Mouse (Mus musculus) heart, embryonic 13.5 days (tissue): ENCODE results near the gene Ak5. TPM values are rescaled to one million over a fixed set of nuclear protein-coding genes. Genes with fewer than 3 reads are reported as not detected.

Source experiments
- ATAC-seq: fragments of 200-750 bp; cut with Nextera tagmentation; 2 replicates; pipeline ENCODE4 v1.8.0; 2017; ENCODE audit warnings: moderate TSS enrichment; ENCODE audit not compliant: insufficient number of reproducible peaks, low FRiP score, low TSS enrichment; ENCODE audit errors: extremely low read depth
- H3K27ac ChIP-seq: fragments of 300-500 bp; sonication (generic); replicated peaks from 2 replicates; pipeline ENCODE4 v1.5.1; 2015; ENCODE audit warnings: moderate library complexity, mild to moderate bottlenecking, inconsistent platforms
- H3K27me3 ChIP-seq: fragments of 300-500 bp; sonication (generic); replicated peaks from 2 replicates; pipeline ENCODE4 v1.6.1; 2015; ENCODE audit warnings: mild to moderate bottlenecking, inconsistent platforms
- H3K36me3 ChIP-seq: fragments of 300-500 bp; sonication (generic); 2 replicates; pipeline ENCODE4 v1.6.1; 2015; ENCODE audit warnings: mild to moderate bottlenecking, inconsistent platforms
- H3K4me1 ChIP-seq: fragments of 300-500 bp; sonication (generic); 2 replicates; pipeline ENCODE4 v1.6.1; 2015; ENCODE audit warnings: inconsistent platforms
- H3K4me2 ChIP-seq: fragments of 300-500 bp; sonication (generic); 2 replicates; pipeline ENCODE4 v1.6.1; 2015; ENCODE audit warnings: inconsistent platforms, mild to moderate bottlenecking, moderate library complexity
- H3K4me3 ChIP-seq: fragments of 300-500 bp; sonication (generic); 2 replicates; pipeline ENCODE4 v1.5.1; 2015; ENCODE audit warnings: moderate library complexity, mild to moderate bottlenecking, inconsistent platforms
- H3K9ac ChIP-seq: fragments of 300-500 bp; sonication (generic); 2 replicates; pipeline ENCODE4 v1.6.1; 2015; ENCODE audit warnings: inconsistent platforms, mild to moderate bottlenecking, moderate library complexity
- H3K9me3 ChIP-seq: fragments of 300-500 bp; sonication (generic); 2 replicates; pipeline ENCODE4 v1.6.1; 2016; ENCODE audit warnings: inconsistent platforms
- WGBS: fragments of 180-500 bp; shearing (Covaris S2); methylation state at CpG from one replicate; pipeline ENCODE4 v1.1.7; 2015; ENCODE audit warnings: mixed read lengths; 5-methylcytosine and 5-hydroxymethylcytosine counted together
- polyA plus RNA-seq: library from polyadenylated mRNA; unstranded; fragments of >200 nt; fragmentation: Nextera tagmentation; extraction: Ambion mirVana; gene quantifications from 2 replicates; pipeline ENCODE4 v1.2.1, GENCODE M21; 2015

Ak5 gene
- polyA plus RNA-seq, 1 experiment from 2014 or later, result 1.3 TPM

DNA sequence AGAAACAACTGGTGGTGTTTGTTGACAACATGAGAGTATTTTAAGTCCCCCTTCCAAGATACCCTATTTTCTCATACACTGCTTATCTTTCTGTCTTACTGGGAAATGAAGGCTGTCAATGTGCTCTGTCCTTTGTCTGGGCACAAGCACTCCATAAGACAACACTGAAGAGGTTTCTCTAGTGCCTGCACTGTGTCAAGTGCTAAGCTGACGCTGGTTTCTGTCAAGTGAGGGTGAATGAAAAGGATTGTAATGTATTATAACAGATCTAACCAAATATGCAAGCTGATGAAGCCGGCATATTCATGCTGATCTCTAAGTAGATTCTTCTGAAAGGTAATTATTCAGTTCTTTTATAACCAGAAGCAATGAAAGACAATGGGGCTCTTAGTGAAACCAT is 174.3 kb downstream of the Ak5 start:
- H3K36me3 ChIP-seq, result no peaks in the 10 kb centered on the region
- no peaks in the 10 kb centered on the region for H3K9me3 ChIP-seq
- no peak overlapping the region for H3K27ac ChIP-seq
- peaks cover 45% of the 10 kb centered on the region for H3K27me3 ChIP-seq
- H3K9ac ChIP-seq, result no peak overlapping the region
- WGBS, result 11% methylated on average over 2 of the region's 2 CpGs
- peaks cover 63% of the 10 kb centered on the region for H3K4me1 ChIP-seq
- no peak overlapping the region for H3K4me3 ChIP-seq
- peak overlapping the region; percentile 33 for H3K4me2 ChIP-seq
- ATAC-seq, result no peak

DNA sequence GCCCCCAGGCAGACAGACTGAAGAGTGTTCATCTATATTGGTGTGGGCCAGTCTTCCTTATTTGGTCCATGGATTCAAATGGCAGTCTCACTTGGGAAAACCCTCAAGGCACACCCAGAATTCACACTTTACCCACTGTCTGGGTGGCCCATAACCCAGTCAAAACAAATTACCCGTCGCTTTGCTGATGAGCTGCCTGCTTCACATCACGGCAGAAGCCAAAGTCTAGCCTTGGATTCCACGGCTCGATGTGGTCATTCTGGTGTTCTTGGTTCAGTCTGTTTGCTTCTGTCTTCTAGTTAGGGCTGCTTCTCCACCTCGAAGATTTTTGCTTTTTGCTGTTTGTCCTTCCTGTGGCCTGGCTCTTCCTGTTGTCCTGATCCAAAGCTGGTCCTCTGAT is 175.9 kb downstream of the Ak5 start:
- 72% methylated on average over 6 of the region's 6 CpGs for WGBS
- no peak for ATAC-seq
- Histone ChIP-seq H3K4me1 (peaks cover 69% of the 10 kb centered on the region), H3K4me2 (no peak overlapping the region), H3K36me3 (no peaks in the 10 kb centered on the region), H3K9ac (no peak overlapping the region), H3K9me3 (no peaks in the 10 kb centered on the region), H3K27me3 (peaks cover 35% of the 10 kb centered on the region), H3K4me3 (no peak overlapping the region), H3K27ac (no peak overlapping the region)

DNA sequence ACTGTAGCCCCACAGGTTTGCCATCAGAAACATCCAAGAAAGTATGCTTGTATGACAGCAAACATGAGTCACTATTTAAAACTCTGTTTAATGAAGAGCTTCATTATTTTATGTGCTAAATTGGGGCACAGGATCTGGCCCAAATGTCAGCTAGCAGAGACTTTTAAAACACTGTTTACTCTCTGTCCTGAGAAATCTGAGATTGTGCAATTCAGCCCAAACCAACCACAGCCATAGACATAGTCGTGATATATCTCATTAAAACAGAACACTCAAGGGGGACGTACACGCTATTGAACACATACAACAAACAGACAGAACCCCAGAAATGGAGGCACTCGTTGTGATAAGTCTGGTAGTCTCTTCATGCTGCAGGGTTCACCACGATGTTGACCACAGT is 177.7 kb downstream of the Ak5 start:
- Histone ChIP-seq H3K9ac (no peak overlapping the region), H3K36me3 (no peaks in the 10 kb centered on the region), H3K27ac (no peak overlapping the region), H3K4me3 (no peak overlapping the region), H3K9me3 (no peaks in the 10 kb centered on the region), H3K4me1 (peaks cover 54% of the 10 kb centered on the region), H3K4me2 (no peak overlapping the region), H3K27me3 (peaks cover 33% of the 10 kb centered on the region)
- WGBS, result 85% methylated on average over 5 of the region's 5 CpGs
- ATAC-seq, result no peak

DNA sequence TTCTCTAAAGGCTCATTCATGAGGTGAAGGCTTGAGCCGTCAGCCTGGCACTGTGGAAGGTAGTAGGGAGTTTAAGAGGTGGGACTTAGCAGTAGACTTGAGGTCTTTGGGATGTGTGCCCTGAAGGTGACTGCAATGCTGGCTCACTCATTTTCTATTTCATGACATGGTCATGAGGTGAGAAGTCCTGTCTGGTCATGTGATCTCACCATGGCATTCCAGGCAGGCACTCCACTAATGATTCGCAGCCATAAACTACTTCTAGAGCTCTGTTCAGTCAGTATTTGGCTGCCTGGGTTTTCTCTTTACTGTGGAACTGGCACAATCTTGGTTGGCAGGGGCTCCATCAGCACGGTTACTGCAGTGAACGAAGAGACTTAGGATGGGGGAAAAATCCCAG is 179.2 kb downstream of the Ak5 start:
- WGBS, result 69% methylated on average over 4 of the region's 4 CpGs
- Histone ChIP-seq H3K4me1 (peaks cover 48% of the 10 kb centered on the region), H3K27ac (no peak overlapping the region), H3K4me2 (no peak overlapping the region), H3K9me3 (no peaks in the 10 kb centered on the region), H3K9ac (no peak overlapping the region), H3K36me3 (no peaks in the 10 kb centered on the region), H3K27me3 (peaks cover 25% of the 10 kb centered on the region), H3K4me3 (no peak overlapping the region)
- ATAC-seq, result no peak

DNA sequence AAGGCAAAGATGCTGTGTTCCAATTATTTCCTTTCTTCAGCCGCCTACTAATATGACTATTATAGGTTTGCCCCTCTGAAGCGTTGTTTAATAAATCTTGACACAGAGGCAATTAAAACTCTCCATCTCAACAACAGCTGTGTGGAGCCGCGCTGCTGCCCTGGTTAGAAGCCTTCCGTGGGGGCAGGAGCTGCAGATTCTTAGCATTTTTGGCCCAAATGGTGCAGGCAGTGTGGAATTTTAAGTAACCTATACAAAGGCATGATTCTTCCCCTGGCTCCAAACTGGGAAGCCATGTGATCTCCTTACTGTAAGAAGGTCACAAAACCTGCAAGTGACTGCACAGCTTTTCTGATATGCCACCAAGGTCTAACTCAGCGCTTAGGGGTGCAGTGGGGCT is 184.0 kb downstream of the Ak5 start:
- no peaks in the 10 kb centered on the region for H3K27me3 ChIP-seq
- WGBS, result 45% methylated on average over 6 of the region's 6 CpGs
- H3K36me3 ChIP-seq, result no peaks in the 10 kb centered on the region
- H3K27ac ChIP-seq, result peak overlapping the region; percentile 24; the same call in 1 of the 2 replicates
- no peak overlapping the region for H3K9ac ChIP-seq
- H3K4me2 ChIP-seq, result peak overlapping the region; percentile 24
- no peaks in the 10 kb centered on the region for H3K9me3 ChIP-seq
- no peak overlapping the region for H3K4me3 ChIP-seq
- ATAC-seq, result no peak
- peaks cover 31% of the 10 kb centered on the region for H3K4me1 ChIP-seq

DNA sequence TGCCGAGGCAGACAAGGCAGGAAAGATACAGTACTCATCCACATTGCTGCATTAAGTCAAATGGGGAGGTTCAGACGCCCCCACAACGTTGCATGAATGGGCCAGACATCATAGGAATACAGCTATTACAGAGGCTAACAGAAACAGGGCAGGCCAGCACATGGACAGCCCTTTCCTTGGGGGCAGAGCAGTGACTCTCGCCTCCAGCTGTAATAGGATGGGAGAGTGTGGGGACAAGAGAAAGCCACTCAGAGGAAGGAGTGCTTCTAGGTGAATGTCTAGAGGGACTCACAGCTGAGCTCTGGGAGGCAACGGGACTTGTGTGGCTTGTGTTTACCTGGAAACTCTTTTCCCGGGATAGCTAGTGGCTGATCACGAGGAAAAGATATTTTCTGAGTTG is 184.4 kb downstream of the Ak5 start:
- Histone ChIP-seq H3K4me3 (no peak overlapping the region), H3K27me3 (no peaks in the 10 kb centered on the region), H3K4me1 (peaks cover 26% of the 10 kb centered on the region), H3K27ac (peak overlapping the region; percentile 24; the same call in 1 of the 2 replicates), H3K9me3 (no peaks in the 10 kb centered on the region), H3K36me3 (no peaks in the 10 kb centered on the region), H3K4me2 (peak overlapping the region; percentile 24; the same call in 1 of the 2 replicates), H3K9ac (0 out of 2 replicates have a peak overlapping the region, but pooled peaks have one; percentile 10)
- no peak for ATAC-seq
- WGBS, result 36% methylated on average over 7 of the region's 7 CpGs

DNA sequence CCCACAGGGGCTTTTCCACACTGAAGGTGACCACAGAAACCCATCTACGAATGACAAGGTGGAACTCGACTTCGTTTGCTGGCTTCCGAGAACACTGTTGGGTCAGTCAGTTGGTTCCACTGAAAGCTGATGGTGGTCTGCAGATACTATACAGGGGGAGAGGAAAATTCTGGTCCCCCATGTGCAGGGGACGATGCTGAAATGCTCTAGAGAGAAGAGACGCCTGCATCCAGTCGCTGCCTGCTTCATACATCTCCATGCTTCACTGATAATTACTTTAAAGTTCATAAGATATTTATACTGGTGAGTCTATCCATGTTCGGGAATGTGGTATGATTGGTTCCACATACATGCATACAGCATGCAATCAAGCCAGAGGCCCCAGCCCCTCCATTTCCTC is 186.0 kb downstream of the Ak5 start:
- H3K9ac ChIP-seq, result no peak overlapping the region
- 82% methylated on average over 8 of the region's 8 CpGs for WGBS

DNA sequence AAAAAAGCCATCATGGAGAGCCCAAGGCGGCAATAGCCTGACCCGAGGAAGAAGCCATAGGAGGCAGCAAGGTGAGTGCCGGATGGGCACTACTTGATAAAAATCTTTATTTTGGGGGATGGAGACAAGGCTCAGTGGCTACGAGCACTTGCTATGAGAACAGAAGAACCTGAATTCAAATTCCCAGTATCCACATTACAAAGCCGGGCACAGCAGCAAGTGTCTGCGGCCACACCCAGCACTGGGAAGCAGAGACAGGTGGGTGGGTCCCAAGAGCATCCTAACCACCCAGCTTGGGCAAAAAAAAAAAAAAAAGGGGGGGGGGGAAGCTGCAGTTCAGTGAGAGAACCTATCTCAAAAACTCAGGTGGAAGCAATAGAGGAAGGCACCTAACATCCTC is 187.8 kb downstream of the Ak5 start:
- 87% methylated on average over 6 of the region's 6 CpGs for WGBS
- H3K27ac ChIP-seq, result no peak overlapping the region
- no peak overlapping the region for H3K9ac ChIP-seq
- H3K9me3 ChIP-seq, result no peaks in the 10 kb centered on the region
- no peak for ATAC-seq
- H3K4me3 ChIP-seq, result no peak overlapping the region
- no peaks in the 10 kb centered on the region for H3K27me3 ChIP-seq
- H3K4me2 ChIP-seq, result no peak overlapping the region
- peaks cover 19% of the 10 kb centered on the region for H3K4me1 ChIP-seq
- H3K36me3 ChIP-seq, result no peaks in the 10 kb centered on the region

More for the DNA sequence above, 186.0 kb downstream of the Ak5 start:
- Histone ChIP-seq H3K9me3 (no peaks in the 10 kb centered on the region), H3K27me3 (no peaks in the 10 kb centered on the region), H3K4me3 (no peak overlapping the region), H3K4me2 (no peak overlapping the region), H3K36me3 (no peaks in the 10 kb centered on the region), H3K27ac (no peak overlapping the region), H3K4me1 (peaks cover 19% of the 10 kb centered on the region)
- no peak for ATAC-seq

DNA sequence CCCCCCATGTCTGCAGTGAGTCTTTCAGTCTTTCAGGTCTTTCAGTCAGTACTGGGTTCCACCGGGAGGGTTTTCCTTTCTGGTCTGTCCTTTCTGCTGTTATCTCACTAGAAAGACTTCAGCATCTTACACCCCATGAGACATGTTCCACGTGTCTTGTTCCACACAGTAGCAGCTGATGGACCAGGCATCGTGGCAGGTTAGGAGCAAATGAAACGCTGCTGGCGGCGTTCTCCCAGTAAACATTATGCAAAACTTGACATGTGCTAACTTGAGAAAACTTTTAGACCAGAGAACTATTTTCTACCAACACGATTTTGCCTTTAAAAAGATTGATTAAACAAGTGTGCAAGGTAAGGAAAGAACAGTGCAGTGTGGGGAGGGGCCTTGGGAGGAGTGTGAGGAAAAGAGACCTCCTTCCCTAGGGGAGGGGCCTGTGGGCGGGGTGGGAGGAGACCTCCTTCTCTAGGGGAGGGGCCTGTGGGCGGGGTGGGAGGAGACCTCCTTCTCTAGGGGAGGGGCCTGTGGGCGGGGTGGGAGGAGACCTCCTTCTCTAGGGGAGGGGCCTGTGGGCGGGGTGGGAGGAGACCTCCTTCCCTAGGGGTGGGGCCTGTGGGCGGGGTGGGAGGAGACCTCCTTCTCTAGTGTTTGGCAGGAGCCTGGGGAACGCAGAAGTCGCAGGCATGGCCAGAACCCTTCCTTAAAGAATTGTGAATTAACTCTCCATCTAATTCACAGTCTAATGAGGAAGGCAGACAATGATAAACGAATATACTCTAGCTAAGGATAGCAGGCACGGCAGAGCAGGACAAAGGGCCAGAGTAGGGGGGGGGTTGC is 189.3 kb downstream of the Ak5 start:
- no peaks in the 10 kb centered on the region for H3K36me3 ChIP-seq
- peak; percentile 68; the same call in 1 of the 2 replicates for ATAC-seq
- H3K27ac ChIP-seq, result peak overlapping the region; percentile 53
- H3K27me3 ChIP-seq, result no peaks in the 10 kb centered on the region
- H3K4me2 ChIP-seq, result peak overlapping the region; percentile 74
- peak overlapping the region; percentile 56 for H3K4me3 ChIP-seq
- 5% methylated on average over 16 of the region's 16 CpGs for WGBS
- H3K4me1 ChIP-seq, result peaks cover 15% of the 10 kb centered on the region
- H3K9me3 ChIP-seq, result no peaks in the 10 kb centered on the region
- H3K9ac ChIP-seq, result peak overlapping the region; percentile 79

DNA sequence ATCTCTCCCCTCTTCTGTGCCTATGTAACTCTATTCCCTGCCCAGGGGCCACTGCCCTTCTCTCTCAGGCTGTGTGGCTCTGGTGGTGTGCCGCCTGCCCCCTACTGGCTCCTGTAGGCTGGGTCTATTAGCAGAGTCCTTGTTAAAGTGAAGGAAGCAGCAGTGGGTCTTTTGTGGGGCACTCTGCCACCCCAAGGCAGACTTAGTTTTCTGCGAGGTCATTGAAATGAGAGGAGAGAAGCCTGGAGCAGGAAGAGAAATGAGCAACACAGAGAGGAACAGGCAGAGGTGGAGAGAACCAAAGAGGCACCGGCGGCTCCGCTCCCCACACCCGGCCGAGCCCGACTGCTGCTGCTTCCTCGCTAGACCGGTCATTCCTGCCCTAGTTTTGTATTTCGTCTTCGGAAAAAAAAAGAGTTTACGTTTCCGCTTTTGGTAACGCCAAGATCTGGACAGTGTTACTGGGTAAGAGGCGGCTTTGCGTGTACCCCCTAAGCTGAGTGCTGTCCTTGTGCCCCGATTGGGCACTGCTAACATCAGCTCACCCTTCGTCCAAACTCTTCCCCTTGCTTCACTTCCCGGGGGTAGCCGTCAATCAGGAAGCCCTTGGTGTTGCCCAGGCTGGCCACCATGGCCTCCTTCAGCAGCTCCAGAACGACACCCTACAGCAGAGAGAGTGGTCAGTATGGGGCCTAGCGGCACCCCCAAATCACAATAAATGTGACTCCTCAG is 190.2 kb downstream of the Ak5 start:
- H3K36me3 ChIP-seq, result no peaks in the 10 kb centered on the region

DNA sequence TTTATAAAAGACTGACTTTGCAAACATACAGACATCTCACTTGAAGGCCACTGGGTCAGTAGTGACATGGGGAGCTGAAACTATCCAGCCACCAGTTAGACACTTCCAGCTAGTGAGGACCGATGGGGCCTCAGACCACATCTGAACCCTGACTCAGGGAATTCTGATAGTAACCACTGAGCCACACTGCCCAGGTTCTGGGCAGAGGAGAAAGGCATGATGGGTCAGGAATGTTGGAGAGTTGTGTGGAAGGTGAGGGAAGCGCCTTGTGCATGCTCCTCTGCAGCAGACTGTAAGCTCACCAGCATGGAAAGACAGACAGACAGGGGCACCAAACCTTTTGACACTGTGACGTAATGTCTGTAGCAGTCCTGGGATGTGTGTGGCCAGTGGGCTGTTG is 192.3 kb downstream of the Ak5 start:
- WGBS, result 80% methylated on average over 3 of the region's 3 CpGs
- Histone ChIP-seq H3K27ac (no peak overlapping the region), H3K27me3 (no peaks in the 10 kb centered on the region), H3K9me3 (no peaks in the 10 kb centered on the region), H3K36me3 (no peaks in the 10 kb centered on the region), H3K9ac (no peak overlapping the region), H3K4me3 (no peak overlapping the region), H3K4me2 (no peak overlapping the region), H3K4me1 (peaks cover 12% of the 10 kb centered on the region)
- no peak for ATAC-seq

More for the DNA sequence above, 190.2 kb downstream of the Ak5 start:
- WGBS, result 1% methylated on average over 23 of the region's 23 CpGs
- Histone ChIP-seq H3K27ac (peak overlapping the region; percentile 53), H3K4me3 (peak overlapping the region; percentile 56), H3K9ac (peak overlapping the region; percentile 79), H3K9me3 (no peaks in the 10 kb centered on the region), H3K27me3 (no peaks in the 10 kb centered on the region), H3K4me1 (peaks cover 12% of the 10 kb centered on the region), H3K4me2 (peak overlapping the region; percentile 74)
- ATAC-seq, result peak; percentile 54; the same call in 1 of the 2 replicates
